Mouse (Mus musculus): ENCODE results near the gene Fam84a.

Gene Fam84a

GRCm38 (mm10) chr12:14151921-14152320 is at the start of gene Fam84a:
Gene Fam84a, minus strand, starts transcription at chr12:14152054.
- peak; percentile 39 for DNase-seq (ENCODE audit: low read depth, low spot score)

- DNase-seq (ENCODE audit: low read depth, low spot score), result no peak
These were observed 43.6 kb upstream of the Fam84a start for GRCm38 (mm10) chr12:14195479-14195878.

- no peak for DNase-seq (ENCODE audit: low read depth, low spot score)
These were observed 34.9 kb upstream of the Fam84a start for GRCm38 (mm10) chr12:14186689-14187195.

- no peak for DNase-seq (ENCODE audit: low read depth, low spot score)
These were observed 13.9 kb upstream of the Fam84a start for GRCm38 (mm10) chr12:14165713-14166112.

GRCm38 (mm10) chr12:14164936-14165335 is 13.1 kb upstream of the Fam84a start:
- DNase-seq (ENCODE audit: low read depth, low spot score), result no peak

- DNase-seq (ENCODE audit: low read depth, low spot score), result no peak
These were observed 572 bp upstream of the Fam84a start for GRCm38 (mm10) chr12:14152426-14152825.

GRCm38 (mm10) chr12:14150936-14151631 is 770 bp downstream of the Fam84a start:
- no peak for DNase-seq (ENCODE audit: low read depth, low spot score)

GRCm38 (mm10) chr12:14150568-14150909 is 1.3 kb downstream of the Fam84a start:
- no peak for DNase-seq (ENCODE audit: low read depth, low spot score)

GRCm38 (mm10) chr12:14149843-14150567 is 1.8 kb downstream of the Fam84a start:
- no peak for DNase-seq (ENCODE audit: low read depth, low spot score)

GRCm38 (mm10) chr12:14149022-14149842 is 2.6 kb downstream of the Fam84a start:
- DNase-seq (ENCODE audit: low read depth, low spot score), result no peak

- DNase-seq (ENCODE audit: low read depth, low spot score), result no peak
These were observed 14.8 kb downstream of the Fam84a start for GRCm38 (mm10) chr12:14137046-14137445.

- no peak for DNase-seq (ENCODE audit: low read depth, low spot score)
These were observed 37.1 kb downstream of the Fam84a start for GRCm38 (mm10) chr12:14114730-14115129.

- no peak for DNase-seq (ENCODE audit: low read depth, low spot score)
These were observed 54.9 kb downstream of the Fam84a start for GRCm38 (mm10) chr12:14096944-14097343.

All from CD4-positive helper T cell, adult 2 months (primary cell).